Mouse (Mus musculus): ENCODE measurements at regions not wholly inside any gene's neighbourhood (a gene's known extent, or its start where the extent isn't known, plus 50 kb on each side); places are given as distances from the start of the nearest gene placed in this dataset.

DNA sequence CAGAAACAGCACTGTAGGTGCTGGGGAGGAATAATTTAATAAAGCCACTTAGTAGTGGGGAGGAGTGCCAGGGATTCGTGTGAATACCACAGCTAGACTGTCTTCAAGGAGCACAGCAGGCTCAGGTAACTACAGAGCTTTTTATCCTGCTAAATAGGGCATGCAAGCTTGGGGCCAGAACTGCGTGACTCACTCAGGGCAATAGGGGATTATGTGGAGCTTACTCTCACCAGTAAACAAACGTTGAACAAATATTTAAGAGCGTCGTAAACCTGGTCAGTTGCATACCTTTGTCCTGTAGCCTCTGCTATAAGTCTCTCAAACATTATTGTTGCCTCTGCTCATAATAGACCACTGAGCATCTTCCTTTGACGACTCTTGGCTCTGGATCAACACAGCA is 246.0 kb upstream of the Acvr2a start:
- TF ChIP-seq CTCF (IDR thresholded peaks at IDR 0.05; ENCODE audit: low read depth, low read length): no peak
- no peak for TF ChIP-seq POLR2AphosphoS5 (IDR thresholded peaks at IDR 0.05; ENCODE audit: insufficient replicate concordance, low read depth, low read length)
- no peak for TF ChIP-seq GATA1 (IDR thresholded peaks at IDR 0.05; ENCODE audit: borderline replicate concordance, low read length)
